Mouse (Mus musculus): ENCODE results near the gene Ccdc65. TPM values are rescaled to one million over a fixed set of nuclear protein-coding genes. Genes with fewer than 3 reads are reported as not detected.

Ccdc65 gene
- total RNA-seq (2021) = under 1 TPM in 1 of 2 experiments, not detected in 1; 0.18 TPM

GRCm38 (mm10) chr15:98707766-98708372 lies at the start of gene Ccdc65:
Ccdc65 (plus strand) TSS chr15:98708207.
- DNase-seq (ENCODE audit: low spot score) = peak; percentile 68
- intact Hi-C loops (cut with DNase I) = loop anchor here (5.0 kb wide), 1 partner anchor 89 kb away; no protein-coding TSS in a partner anchor

GRCm38 (mm10) chr15:98662198-98662566 lies 45.8 kb upstream of the Ccdc65 start:
- DNase-seq (ENCODE audit: low spot score) = no peak
- intact Hi-C loops (cut with DNase I) = loop anchor here (10.0 kb wide), 1 partner anchor 463 kb away; the partner anchor contains the start of gene Spats2

- intact Hi-C loops (cut with DNase I) = loop anchor here (10.0 kb wide), 1 partner anchor 462 kb away; the partner anchor contains the start of gene Spats2
- peak; percentile 93 for DNase-seq (ENCODE audit: low spot score)
Measured at GRCm38 (mm10) chr15:98662567-98663545, 45.2 kb upstream of the Ccdc65 start, which contains the start of gene Ddx23. Ddx23 (minus strand) TSS chr15:98662894.

DNA sequence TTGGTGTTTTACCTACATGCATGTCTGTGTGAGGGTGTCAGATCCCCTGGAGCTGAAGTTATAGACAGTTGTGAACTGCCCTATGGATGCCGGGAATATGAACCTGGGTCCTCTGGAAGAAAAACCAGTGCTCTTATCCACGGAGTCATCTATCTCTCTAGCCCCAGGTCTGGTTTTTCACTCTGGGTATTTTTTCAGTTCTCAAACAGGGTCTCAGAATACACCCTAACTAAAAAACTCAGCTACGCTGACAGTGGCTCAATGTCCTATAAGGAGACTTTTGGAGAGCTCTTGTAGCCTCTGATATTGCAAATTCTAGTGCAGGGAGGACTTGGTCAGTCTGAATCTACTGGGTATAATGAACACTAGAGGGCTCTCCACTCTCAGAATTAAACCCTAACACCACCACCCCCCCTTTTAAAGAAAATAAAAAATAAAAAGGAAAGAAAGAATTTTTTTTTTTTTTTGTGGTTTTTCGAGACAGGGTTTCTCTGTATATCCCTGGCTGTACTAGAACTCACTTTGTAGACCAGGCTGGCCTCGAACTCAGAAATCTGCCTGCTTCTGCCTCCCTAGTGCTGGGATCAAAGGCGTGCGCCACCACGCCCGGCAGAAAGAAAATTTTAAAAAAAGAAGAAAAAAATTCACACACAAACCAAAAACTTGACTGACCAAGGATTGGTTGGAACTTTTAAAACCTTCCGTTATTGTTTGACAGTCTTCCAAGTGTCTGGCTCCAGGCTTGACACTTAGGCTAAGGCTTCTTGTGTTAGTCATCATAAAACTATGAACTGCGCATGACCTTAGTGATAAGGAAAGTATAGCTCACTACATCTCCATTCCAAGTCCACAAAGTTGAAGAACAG lies 43.7 kb upstream of the Ccdc65 start:
- no peak for DNase-seq (ENCODE audit: low spot score)
- intact Hi-C loops (cut with DNase I) = loop anchor here (1.0 to 10.0 kb wide), 3 partner anchors 35 to 461 kb away; partner anchors contain the start of gene Spats2

GRCm38 (mm10) chr15:98672592-98672991 lies 35.4 kb upstream of the Ccdc65 start:
- DNase-seq (ENCODE audit: low spot score) = peak; percentile 28
- intact Hi-C loops (cut with DNase I) = no loop called here

DNA sequence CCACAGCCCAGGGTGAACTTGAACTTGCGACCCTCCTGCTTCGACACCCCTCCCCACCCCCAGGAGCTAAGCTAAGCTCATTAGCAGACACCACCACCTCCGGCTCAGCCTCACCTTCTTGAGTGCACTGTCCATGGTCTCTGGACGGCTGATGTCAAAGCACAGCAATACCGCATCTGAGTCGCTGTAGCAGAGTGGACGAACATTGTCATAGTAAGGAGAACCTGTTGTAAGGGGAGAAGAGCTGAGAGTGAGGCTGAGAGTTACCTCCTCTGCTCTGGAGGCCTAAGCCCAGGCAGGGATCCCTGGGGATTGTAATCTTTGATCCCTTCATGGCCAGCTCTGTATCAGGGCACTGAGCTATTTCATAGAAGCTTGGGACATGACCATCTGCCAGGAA lies 34.3 kb upstream of the Ccdc65 start:
- intact Hi-C loops (cut with DNase I) = no loop called here
- no peak for DNase-seq (ENCODE audit: low spot score)

- no peak for DNase-seq (ENCODE audit: low spot score)
- intact Hi-C loops (cut with DNase I) = no loop called here
Measured at GRCm38 (mm10) chr15:98674284-98674993, 33.6 kb upstream of the Ccdc65 start.

- intact Hi-C loops (cut with DNase I) = no loop called here
- no peak for DNase-seq (ENCODE audit: low spot score)
Measured at GRCm38 (mm10) chr15:98674994-98675545, 32.9 kb upstream of the Ccdc65 start.

DNA sequence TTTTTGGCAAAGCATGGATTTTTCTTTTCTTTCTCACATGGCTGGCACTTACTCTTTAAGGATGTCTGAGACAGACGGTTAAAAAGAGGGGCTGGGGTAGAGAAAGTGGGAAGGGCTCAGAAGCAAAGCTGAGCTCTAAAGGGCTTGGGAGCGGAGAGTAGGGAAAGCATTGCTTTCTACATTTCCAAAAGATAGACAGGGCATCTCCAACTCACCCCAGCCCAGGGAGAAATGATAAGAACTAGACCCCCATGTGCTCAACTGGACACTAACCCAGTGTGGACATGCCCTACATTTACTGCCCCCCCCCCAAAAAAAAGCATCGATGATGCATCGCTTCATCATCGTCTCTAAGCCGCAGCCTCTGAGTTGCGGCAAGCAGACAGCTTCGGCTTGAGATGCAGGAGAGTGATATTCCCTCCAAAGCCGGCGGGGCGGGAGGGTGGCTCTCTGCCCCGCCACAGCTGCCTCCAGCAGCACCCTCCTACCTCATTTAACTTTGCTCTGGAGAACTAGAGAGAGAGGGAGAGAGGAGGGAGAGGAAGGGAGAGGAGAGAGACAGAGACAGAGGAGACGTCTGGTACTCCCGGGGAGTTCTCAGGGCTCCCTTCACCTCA lies 32.3 kb upstream of the Ccdc65 start:
- no peak for DNase-seq (ENCODE audit: low spot score)
- intact Hi-C loops (cut with DNase I) = no loop called here

- intact Hi-C loops (cut with DNase I) = no loop called here
Measured at GRCm38 (mm10) chr15:98676471-98676870, 31.5 kb upstream of the Ccdc65 start.

DNA sequence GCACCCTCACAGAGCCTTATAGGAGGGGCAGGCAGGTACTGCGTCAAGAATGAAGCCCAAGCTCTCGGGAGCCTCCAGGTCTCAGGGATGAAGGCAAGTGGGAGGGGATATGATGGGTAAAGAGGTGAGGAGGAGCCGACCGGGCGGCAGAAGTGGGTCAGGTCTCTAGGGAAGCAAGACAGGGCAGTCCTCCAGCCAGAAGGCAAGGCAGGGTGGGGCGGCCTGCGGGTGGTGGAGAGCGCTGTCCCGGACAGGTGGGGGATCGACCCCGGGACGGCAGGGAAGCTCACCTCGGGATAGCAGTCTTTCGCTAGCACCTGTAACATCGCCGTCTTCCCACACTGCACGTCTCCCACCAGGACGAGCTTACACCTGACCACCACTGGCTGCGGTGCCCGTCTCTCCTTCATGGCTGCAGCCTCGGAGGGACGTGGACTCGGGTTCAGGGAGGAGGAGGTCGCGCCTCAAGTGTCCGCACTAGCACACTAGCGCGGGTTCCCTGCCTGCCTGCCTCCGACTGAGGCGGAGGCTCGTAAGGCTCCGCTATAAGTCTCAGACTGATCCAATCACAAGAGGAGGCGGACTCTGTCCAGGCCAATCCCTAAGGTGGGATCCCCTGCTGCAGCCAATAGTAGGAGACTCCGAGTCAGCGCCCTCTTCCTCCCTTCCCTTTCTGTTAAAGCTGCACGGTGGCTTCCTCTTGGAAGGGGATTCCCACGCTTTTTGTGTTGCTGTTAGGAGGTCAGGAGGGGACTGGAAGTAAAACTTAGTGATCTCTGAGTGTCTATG lies 30.9 kb upstream of the Ccdc65 start, which contains the start of gene Rnd1:
Rnd1 (minus strand) TSS at position 522 of the 789 bp plus-strand sequence.
- peak; percentile 81 for DNase-seq (ENCODE audit: low spot score)
- intact Hi-C loops (cut with DNase I) = no loop called here

More at GRCm38 (mm10) chr15:98676471-98676870, 31.5 kb upstream of the Ccdc65 start:
- no peak for DNase-seq (ENCODE audit: low spot score)

DNA sequence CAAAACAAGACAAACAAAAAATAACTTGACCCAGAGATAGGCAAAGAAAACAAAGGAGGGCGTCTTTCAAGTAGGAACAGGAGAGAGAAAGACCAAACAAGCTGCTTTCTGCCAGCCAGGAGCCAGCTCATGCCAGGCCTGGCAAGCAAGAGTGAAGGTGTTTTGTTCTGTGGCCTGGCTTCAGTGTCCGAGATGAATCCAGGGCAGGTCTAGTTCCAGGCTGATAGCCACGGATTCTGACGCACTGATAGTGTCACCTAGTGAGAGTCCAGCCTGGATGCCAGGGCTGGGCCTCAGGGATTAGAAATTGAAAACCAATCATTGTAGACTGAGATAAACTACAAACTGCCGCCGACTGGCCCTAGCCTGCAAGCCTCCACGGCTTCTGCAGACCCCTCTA lies 30.0 kb upstream of the Ccdc65 start:
- no peak for DNase-seq (ENCODE audit: low spot score)
- intact Hi-C loops (cut with DNase I) = no loop called here

- no peak for DNase-seq (ENCODE audit: low spot score)
- intact Hi-C loops (cut with DNase I) = no loop called here
Measured at GRCm38 (mm10) chr15:98680660-98681059, 27.3 kb upstream of the Ccdc65 start.

DNA sequence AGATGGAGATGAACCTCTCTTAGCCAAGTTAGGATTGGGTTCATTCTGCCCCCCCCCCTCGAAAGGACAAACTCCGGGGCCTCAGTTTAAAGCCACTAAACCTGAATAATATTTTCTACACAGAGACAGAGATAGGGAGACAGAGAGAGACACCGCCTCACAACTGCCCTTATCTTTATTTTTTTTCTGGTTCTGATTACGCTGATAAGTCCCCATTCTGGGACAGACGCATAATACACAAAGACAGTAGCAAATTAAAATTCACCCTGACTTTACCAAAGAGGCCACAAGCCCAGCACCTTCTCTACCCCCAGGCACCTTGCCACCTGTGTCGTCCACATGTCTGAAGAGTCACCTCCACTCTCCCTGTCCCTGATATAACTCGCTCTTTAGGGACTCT lies 26.4 kb upstream of the Ccdc65 start:
- no peak for DNase-seq (ENCODE audit: low spot score)
- intact Hi-C loops (cut with DNase I) = no loop called here

DNA sequence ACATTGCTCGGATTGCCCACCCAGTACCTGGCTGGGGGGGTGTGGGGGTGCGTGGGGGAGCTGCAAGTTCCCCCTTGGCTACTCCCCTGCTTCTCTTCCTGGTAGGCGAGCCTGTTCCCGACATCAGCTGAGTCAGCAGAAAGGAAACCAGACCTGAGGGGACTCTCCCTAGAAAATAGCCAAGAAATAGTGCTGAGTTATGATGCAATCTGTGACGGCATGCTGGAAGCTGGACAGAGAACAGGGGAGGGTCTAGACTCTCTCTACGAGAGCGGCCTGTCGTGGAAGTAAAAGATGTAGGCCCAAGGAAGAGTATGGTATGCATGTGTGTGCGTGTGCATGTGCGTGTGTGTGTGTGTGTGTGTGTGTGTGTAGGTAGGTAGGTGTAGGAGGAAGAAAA lies 24.8 kb upstream of the Ccdc65 start:
- DNase-seq (ENCODE audit: low spot score) = no peak
- intact Hi-C loops (cut with DNase I) = no loop called here

- no peak for DNase-seq (ENCODE audit: low spot score)
- intact Hi-C loops (cut with DNase I) = no loop called here
Measured at GRCm38 (mm10) chr15:98683746-98684145, 24.3 kb upstream of the Ccdc65 start.

- DNase-seq (ENCODE audit: low spot score) = no peak
- intact Hi-C loops (cut with DNase I) = no loop called here
Measured at GRCm38 (mm10) chr15:98685926-98686325, 22.1 kb upstream of the Ccdc65 start.

GRCm38 (mm10) chr15:98689682-98690081 lies 18.3 kb upstream of the Ccdc65 start:
- no peak for DNase-seq (ENCODE audit: low spot score)
- intact Hi-C loops (cut with DNase I) = no loop called here

Measured in heart, postnatal 25 days (tissue).